Mouse (Mus musculus): ENCODE measurements at regions not wholly inside any gene's neighbourhood (a gene's known extent, or its start where the extent isn't known, plus 50 kb on each side); places are given as distances from the start of the nearest gene placed in this dataset.

GRCm38 (mm10) chr4:110051281-110051665, 73.4 kb downstream of the Dmrta2 start:
- TF ChIP-seq HCFC1 (IDR thresholded peaks at IDR 0.05; ENCODE audit: borderline replicate concordance, insufficient read depth, low read length): no peak
- no peak for TF ChIP-seq ZC3H11A (IDR thresholded peaks at IDR 0.05; ENCODE audit: borderline replicate concordance, low read depth, low read length)
